Mouse (Mus musculus) telencephalon, adult 2 months (tissue): Measurements from ENCODE around the gene Nek4.

Experiments used
- DNase-seq: peaks from one replicate; pipeline ENCODE4 v3.0.0-alpha.2; 2011; ENCODE audit warnings: low read depth, low spot score

The Nek4 gene

GRCm38 (mm10) chr14:30951154-30951825 is at the start of gene Nek4:
Gene Nek4, plus strand, starts transcription at chr14:30951377.
- peak; percentile 98 for DNase-seq

GRCm38 (mm10) chr14:30902628-30903027 is 48.5 kb upstream of the Nek4 start:
- no peak for DNase-seq

GRCm38 (mm10) chr14:30903036-30903435 is 48.1 kb upstream of the Nek4 start:
- DNase-seq: no peak

GRCm38 (mm10) chr14:30904307-30904706 is 46.9 kb upstream of the Nek4 start:
- no peak for DNase-seq

DNA sequence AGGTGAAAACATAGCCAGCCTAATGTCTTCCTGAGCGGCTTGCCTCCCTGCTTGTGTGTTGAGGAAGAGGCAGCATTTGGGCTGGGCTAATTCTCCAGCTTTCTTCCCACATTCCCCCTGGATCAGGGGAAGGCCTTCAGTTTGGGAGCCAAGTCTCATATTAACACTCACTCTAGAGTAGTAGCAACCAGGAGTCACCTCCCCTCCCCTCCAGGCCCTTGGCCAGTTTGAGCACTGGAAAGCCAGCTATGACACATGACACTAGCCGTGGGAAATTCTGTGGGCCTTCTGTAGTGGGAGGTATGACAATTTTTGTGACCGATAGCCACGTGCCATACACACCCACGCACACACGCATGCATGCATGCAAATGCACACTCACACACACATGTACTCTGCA is 45.2 kb upstream of the Nek4 start:
- no peak for DNase-seq

DNA sequence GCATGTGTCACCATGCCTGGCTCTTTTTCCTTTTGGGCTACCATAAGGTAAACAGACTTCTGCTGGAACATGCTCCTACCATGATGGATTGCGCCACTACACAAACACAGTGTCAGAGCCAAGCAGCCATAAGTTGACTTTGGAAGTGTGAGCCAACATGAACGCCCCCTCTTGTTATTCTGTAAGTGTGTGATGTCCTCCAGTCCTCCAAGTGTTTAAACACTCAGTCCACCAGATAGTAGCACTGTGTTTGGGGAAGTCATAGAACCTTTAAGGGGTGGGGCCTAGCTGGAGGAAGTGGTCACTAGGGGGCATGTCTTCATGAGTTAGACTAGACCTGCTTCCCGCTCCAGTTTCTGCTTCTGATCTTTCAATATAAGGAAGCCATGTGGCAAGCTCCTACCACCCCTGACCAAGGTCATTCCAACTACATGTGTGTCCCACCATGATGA is 43.3 kb upstream of the Nek4 start:
- DNase-seq: no peak

DNA sequence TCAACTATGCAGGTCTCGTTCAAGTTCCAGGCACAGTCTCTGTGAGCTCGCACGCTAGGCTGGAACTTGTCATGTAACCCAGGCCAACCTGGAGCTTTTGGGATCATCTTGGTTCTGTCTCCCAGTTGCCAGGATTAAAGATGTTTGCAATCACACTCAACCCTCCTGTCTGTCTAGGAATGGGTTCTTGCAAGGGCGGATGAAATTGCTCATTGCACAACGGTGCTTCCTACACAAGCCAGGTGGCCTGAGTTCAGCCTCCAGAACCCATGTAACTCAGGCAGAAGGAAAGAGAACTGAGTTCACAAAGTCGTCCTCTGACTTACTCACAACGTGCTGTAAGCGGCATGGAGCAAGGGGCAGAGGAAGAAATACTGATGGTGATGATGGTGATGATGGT is 40.0 kb upstream of the Nek4 start:
- DNase-seq: no peak

DNA sequence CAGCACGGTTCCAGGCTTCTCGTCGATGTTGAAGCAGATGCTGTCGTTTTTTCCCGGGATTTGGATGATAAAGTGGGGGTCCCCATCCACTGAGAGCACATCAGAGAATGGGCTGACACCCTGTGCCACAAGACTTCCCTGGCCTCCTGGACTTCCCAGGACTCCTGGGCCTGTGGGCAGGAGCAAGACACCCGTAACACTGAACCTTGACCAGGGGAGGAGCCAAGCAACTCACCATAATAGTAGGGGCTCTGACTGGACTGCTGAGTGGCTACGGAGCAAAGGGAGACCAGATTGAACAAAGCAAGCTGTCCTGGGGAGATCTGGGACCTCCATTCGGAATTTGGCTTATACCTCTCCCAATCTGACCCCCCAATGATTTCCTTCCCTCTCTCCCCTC is 38.5 kb upstream of the Nek4 start:
- DNase-seq: no peak

DNA sequence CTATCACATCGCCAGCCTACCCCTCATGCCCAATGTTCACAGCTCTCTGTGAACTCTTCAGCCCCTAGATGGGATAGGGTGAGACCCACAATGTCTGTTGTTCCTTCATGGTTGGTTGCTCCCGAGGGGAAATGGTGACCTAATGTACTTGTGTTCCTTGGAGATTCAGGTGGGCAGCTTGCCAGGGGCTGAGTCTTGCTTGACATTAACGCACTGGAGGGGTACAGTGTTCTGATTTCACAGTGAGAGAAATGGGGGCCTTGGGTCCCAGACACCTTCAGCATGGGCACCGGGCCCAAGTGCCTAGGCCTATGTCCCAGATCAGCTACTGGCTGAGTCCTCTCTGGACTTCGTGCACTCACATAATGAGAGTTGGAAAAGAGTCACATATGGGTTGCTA is 37.8 kb upstream of the Nek4 start:
- DNase-seq: no peak

GRCm38 (mm10) chr14:30916516-30916915 is 34.7 kb upstream of the Nek4 start:
- no peak for DNase-seq

GRCm38 (mm10) chr14:30922053-30922670 is 29.0 kb upstream of the Nek4 start:
- DNase-seq: no peak

DNA sequence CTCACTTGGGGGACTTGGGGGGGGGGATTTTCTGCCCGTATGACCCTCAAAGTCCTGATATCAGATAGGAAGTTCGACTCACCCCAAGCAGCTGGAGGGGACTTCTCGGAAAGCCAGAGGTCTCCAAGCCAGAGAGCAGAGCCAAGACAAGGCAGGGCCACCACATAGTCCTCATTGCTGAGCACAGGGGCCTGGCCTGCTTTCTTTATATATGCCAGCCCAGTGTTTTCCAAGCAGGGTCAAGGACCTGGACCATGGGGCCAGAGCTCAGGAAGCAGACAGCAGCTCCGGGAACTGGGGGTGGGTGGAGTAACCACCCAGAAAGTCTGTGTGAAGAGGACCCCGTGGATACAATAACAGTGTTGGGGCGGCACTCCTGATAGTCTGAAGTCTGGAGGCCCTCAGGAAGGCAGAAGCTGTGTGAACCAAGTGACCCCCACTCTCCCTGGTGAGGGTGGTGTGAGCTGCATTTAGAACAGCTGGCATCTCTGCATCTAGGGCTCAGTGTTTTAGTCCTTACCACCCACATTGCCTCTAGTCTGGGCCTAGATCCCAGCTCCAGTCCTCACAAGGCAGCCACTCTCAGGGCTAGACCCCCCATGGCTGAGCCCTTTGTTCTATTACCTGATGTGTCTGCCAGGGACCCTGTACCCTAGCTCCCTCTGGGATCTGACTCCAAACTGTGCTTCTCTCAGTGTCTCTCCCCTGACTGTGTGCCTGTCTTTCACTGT is 27.6 kb upstream of the Nek4 start, which contains the start of gene Itih3:
Itih3 (minus strand) TSS at position 386 of the 731 bp plus-strand sequence.
- DNase-seq: no peak

GRCm38 (mm10) chr14:30925492-30925891 is 25.7 kb upstream of the Nek4 start:
- DNase-seq: no peak

- no peak for DNase-seq
Measured at GRCm38 (mm10) chr14:30930386-30930785, 20.8 kb upstream of the Nek4 start.

GRCm38 (mm10) chr14:30933351-30933750 is 17.8 kb upstream of the Nek4 start:
- no peak for DNase-seq

- DNase-seq: no peak
Measured at GRCm38 (mm10) chr14:30942254-30942653, 8.9 kb upstream of the Nek4 start.

- no peak for DNase-seq
Measured at GRCm38 (mm10) chr14:30943038-30943437, 8.1 kb upstream of the Nek4 start, which contains the start of gene Itih1. Gene Itih1, minus strand, starts transcription at chr14:30943289.

GRCm38 (mm10) chr14:30943860-30944674 is 7.1 kb upstream of the Nek4 start:
- peak; percentile 6 for DNase-seq

- no peak for DNase-seq
Measured at GRCm38 (mm10) chr14:30944745-30945144, 6.4 kb upstream of the Nek4 start.

DNA sequence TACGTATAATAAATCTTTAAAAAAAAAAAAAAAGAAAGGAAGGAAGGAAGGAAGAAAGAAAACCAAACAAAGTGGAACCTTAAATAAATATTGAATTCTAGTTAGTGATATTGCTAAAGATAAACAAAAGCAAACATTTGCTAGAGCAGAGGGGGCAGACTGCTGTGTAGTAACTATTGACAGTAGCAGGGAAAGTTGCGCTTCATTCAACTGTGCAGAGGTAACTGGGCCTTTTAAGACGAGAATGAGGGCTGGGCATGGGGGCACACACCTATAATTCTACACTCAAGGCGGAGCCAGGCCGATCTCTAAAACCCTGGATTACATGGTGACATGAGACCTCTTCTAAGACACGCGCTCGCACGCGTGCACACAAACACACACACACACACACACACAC is 1.2 kb upstream of the Nek4 start:
- no peak for DNase-seq

DNA sequence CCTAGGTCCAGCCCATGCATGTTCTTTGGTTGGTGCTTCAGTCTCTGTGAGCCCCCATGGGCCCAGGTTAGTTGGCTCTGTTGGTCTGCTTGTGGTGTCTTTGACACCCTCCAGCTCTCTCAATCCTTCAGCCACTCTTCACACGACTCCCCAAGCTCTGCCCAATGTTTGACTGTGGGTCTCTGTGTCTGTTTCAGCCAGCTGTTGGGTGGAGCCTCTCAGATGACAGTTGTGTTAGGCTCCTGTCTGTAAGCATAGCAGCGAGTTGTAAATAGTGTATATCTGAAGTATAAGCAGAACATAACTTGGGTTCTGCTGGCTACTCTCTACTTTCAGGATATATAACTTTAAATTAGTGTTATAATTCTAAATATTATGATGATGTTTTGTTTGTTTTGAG is 7.3 kb downstream of the Nek4 start:
- DNase-seq: no peak

DNA sequence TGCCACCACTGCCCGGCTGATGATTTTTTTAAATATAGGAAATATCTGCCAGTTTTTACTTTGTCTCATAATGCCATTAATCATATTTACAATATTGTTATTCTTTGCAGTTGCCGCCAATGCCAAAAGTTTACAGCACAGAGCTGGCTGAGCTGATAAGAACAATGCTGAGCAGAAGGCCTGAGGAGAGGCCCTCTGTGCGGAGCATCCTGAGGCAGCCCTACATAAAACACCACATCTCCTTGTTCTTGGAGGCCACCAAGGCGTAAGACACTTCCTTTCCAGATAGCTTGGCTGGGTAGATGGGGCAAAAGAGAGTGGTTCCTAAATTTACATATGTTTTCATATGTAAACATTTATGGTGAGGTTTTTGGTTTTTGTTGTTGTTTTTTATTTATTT is 7.9 kb downstream of the Nek4 start:
- DNase-seq: no peak
